Mouse (Mus musculus): ENCODE measurements around the gene Hibadh. TPM values are rescaled to one million over a fixed set of nuclear protein-coding genes. Genes with fewer than 3 reads are reported as not detected.
A peak's percentile ranks its signal among the peaks of the same experiment; 100 is the strongest.

The Hibadh gene
- polyA plus RNA-seq, 1 experiment, result 9.1 TPM

- Histone ChIP-seq H3K4me1 (peaks cover 29% of the 10 kb centered on the region), H3K36me3 (replicated peaks; ENCODE audit: low read length) (peaks cover 74% of the 10 kb centered on the region), H3K27me3 (replicated peaks) (no peaks in the 10 kb centered on the region), H3K4me3 (replicated peaks) (no peak overlapping the region), H3K9me3 (no peaks in the 10 kb centered on the region)
- TF ChIP-seq FLI1 (IDR thresholded peaks at IDR 0.05; ENCODE audit: low read length) (no peak), GATA1 (IDR thresholded peaks at IDR 0.05; ENCODE audit: borderline replicate concordance, low read length) (no peak)
Measured at GRCm38 (mm10) chr6:52620090-52620489, 20.1 kb downstream of the Hibadh start.

- Histone ChIP-seq H3K27me3 (replicated peaks) (no peaks in the 10 kb centered on the region), H3K4me1 (peaks cover 41% of the 10 kb centered on the region), H3K4me3 (replicated peaks) (peak overlapping the region; percentile 19), H3K36me3 (replicated peaks; ENCODE audit: low read length) (peaks cover 51% of the 10 kb centered on the region), H3K9me3 (no peaks in the 10 kb centered on the region)
- TF ChIP-seq FLI1 (IDR thresholded peaks at IDR 0.05; ENCODE audit: low read length) (no peak), GATA1 (IDR thresholded peaks at IDR 0.05; ENCODE audit: borderline replicate concordance, low read length) (no peak)
Measured at GRCm38 (mm10) chr6:52609626-52610352, 30.4 kb downstream of the Hibadh start.

- peaks cover 41% of the 10 kb centered on the region for H3K4me1 ChIP-seq
- H3K27me3 ChIP-seq (replicated peaks), result no peaks in the 10 kb centered on the region
- no peaks in the 10 kb centered on the region for H3K9me3 ChIP-seq
- H3K36me3 ChIP-seq (replicated peaks; ENCODE audit: low read length), result peaks cover 58% of the 10 kb centered on the region
- H3K4me3 ChIP-seq (replicated peaks), result no peak overlapping the region
- no peak for TF ChIP-seq GATA1 (IDR thresholded peaks at IDR 0.05; ENCODE audit: borderline replicate concordance, low read length)
- no peak for TF ChIP-seq FLI1 (IDR thresholded peaks at IDR 0.05; ENCODE audit: low read length)
Measured at GRCm38 (mm10) chr6:52608121-52608520, 32.1 kb downstream of the Hibadh start.

- Histone ChIP-seq H3K4me3 (replicated peaks) (no peak overlapping the region), H3K27me3 (replicated peaks) (no peaks in the 10 kb centered on the region), H3K9me3 (no peaks in the 10 kb centered on the region), H3K36me3 (replicated peaks; ENCODE audit: low read length) (peaks cover 51% of the 10 kb centered on the region), H3K4me1 (peaks cover 41% of the 10 kb centered on the region)
- TF ChIP-seq FLI1 (IDR thresholded peaks at IDR 0.05; ENCODE audit: low read length) (no peak), GATA1 (IDR thresholded peaks at IDR 0.05; ENCODE audit: borderline replicate concordance, low read length) (no peak)
Measured at GRCm38 (mm10) chr6:52606746-52607347, 33.3 kb downstream of the Hibadh start.

GRCm38 (mm10) chr6:52601706-52602642 is 38.2 kb downstream of the Hibadh start:
- Histone ChIP-seq H3K4me1 (peaks cover 10% of the 10 kb centered on the region), H3K36me3 (replicated peaks; ENCODE audit: low read length) (peaks cover 15% of the 10 kb centered on the region), H3K9me3 (no peaks in the 10 kb centered on the region), H3K4me3 (replicated peaks) (no peak overlapping the region), H3K27me3 (replicated peaks) (no peaks in the 10 kb centered on the region)
- no peak for TF ChIP-seq FLI1 (IDR thresholded peaks at IDR 0.05; ENCODE audit: low read length)
- TF ChIP-seq GATA1 (IDR thresholded peaks at IDR 0.05; ENCODE audit: borderline replicate concordance, low read length), result no peak

- Histone ChIP-seq H3K9me3 (no peaks in the 10 kb centered on the region), H3K36me3 (replicated peaks; ENCODE audit: low read length) (peaks cover 14% of the 10 kb centered on the region), H3K4me1 (peaks cover 5% of the 10 kb centered on the region; the same call in 1 of the 2 replicates), H3K27me3 (replicated peaks) (no peaks in the 10 kb centered on the region), H3K4me3 (replicated peaks) (no peak overlapping the region)
- no peak for TF ChIP-seq FLI1 (IDR thresholded peaks at IDR 0.05; ENCODE audit: low read length)
- TF ChIP-seq GATA1 (IDR thresholded peaks at IDR 0.05; ENCODE audit: borderline replicate concordance, low read length), result no peak
Measured at GRCm38 (mm10) chr6:52601117-52601516, 39.1 kb downstream of the Hibadh start.

- peaks cover 21% of the 10 kb centered on the region for H3K4me1 ChIP-seq
- no peaks in the 10 kb centered on the region for H3K27me3 ChIP-seq (replicated peaks)
- H3K9me3 ChIP-seq, result no peaks in the 10 kb centered on the region
- TF ChIP-seq FLI1 (IDR thresholded peaks at IDR 0.05; ENCODE audit: low read length) (no peak), GATA1 (IDR thresholded peaks at IDR 0.05; ENCODE audit: borderline replicate concordance, low read length) (no peak)
- H3K36me3 ChIP-seq (replicated peaks; ENCODE audit: low read length), result peaks cover 12% of the 10 kb centered on the region
- no peak overlapping the region for H3K4me3 ChIP-seq (replicated peaks)
Measured at GRCm38 (mm10) chr6:52594752-52595151, 45.4 kb downstream of the Hibadh start.

GRCm38 (mm10) chr6:52586564-52586963 is 53.6 kb downstream of the Hibadh start:
- Histone ChIP-seq H3K4me1 (peaks cover 22% of the 10 kb centered on the region), H3K36me3 (replicated peaks; ENCODE audit: low read length) (peaks cover 35% of the 10 kb centered on the region), H3K9me3 (no peaks in the 10 kb centered on the region), H3K4me3 (replicated peaks) (no peak overlapping the region), H3K27me3 (replicated peaks) (no peaks in the 10 kb centered on the region)
- TF ChIP-seq FLI1 (IDR thresholded peaks at IDR 0.05; ENCODE audit: low read length) (no peak), GATA1 (IDR thresholded peaks at IDR 0.05; ENCODE audit: borderline replicate concordance, low read length) (no peak)

- TF ChIP-seq GATA1 (IDR thresholded peaks at IDR 0.05; ENCODE audit: borderline replicate concordance, low read length), result no peak
- no peak for TF ChIP-seq FLI1 (IDR thresholded peaks at IDR 0.05; ENCODE audit: low read length)
- Histone ChIP-seq H3K36me3 (replicated peaks; ENCODE audit: low read length) (peaks cover 28% of the 10 kb centered on the region), H3K9me3 (no peaks in the 10 kb centered on the region), H3K4me1 (peaks cover 16% of the 10 kb centered on the region), H3K4me3 (replicated peaks) (no peak overlapping the region), H3K27me3 (replicated peaks) (no peaks in the 10 kb centered on the region)
Measured at GRCm38 (mm10) chr6:52584383-52584782, 55.8 kb downstream of the Hibadh start.
